Mouse (Mus musculus): ENCODE measurements around the gene Lamb1.

- no peak for TF ChIP-seq CTCF (conservative IDR thresholded peaks at IDR 0.05; ENCODE audit: low read length)
- TF ChIP-seq POU5F1 (IDR thresholded peaks at IDR 0.05; ENCODE audit: borderline replicate concordance, low read length), result no peak
Observed at GRCm38 (mm10) chr12:31369118-31369517, 104.1 kb downstream of the Lamb1 start.

Measured in E14TG2a.4 (cell line).